Mouse (Mus musculus): Measurements from ENCODE around the gene Nhlh1. TPM values are rescaled to one million over a fixed set of nuclear protein-coding genes. Genes with fewer than 3 reads are reported as not detected.

The Nhlh1 gene
- polyA plus RNA-seq, 1 experiment, result not detected

GRCm38 (mm10) chr1:172015312-172015939 lies 41.9 kb downstream of the Nhlh1 start:
- no peak overlapping the region for H3K27ac ChIP-seq (replicated peaks; ENCODE audit: low read depth, low read length)
- no peaks in the 10 kb centered on the region for H3K4me1 ChIP-seq (ENCODE audit: control insufficient read depth, insufficient read depth, insufficient read length, low read length)
- H3K4me3 ChIP-seq (ENCODE audit: insufficient read depth, low read depth, low read length), result no peak overlapping the region

GRCm38 (mm10) chr1:172014771-172015170 lies 42.6 kb downstream of the Nhlh1 start:
- H3K27ac ChIP-seq (replicated peaks; ENCODE audit: low read depth, low read length), result no peak overlapping the region

GRCm38 (mm10) chr1:172012030-172012429 lies 45.3 kb downstream of the Nhlh1 start:
- Histone ChIP-seq H3K4me3 (ENCODE audit: insufficient read depth, low read depth, low read length) (no peak overlapping the region), H3K27ac (replicated peaks; ENCODE audit: low read depth, low read length) (no peak overlapping the region), H3K4me1 (ENCODE audit: control insufficient read depth, insufficient read depth, insufficient read length, low read length) (no peaks in the 10 kb centered on the region)

More at GRCm38 (mm10) chr1:172014771-172015170, 42.6 kb downstream of the Nhlh1 start:
- H3K4me3 ChIP-seq (ENCODE audit: insufficient read depth, low read depth, low read length), result no peak overlapping the region
- no peaks in the 10 kb centered on the region for H3K4me1 ChIP-seq (ENCODE audit: control insufficient read depth, insufficient read depth, insufficient read length, low read length)

- Histone ChIP-seq H3K27ac (replicated peaks; ENCODE audit: low read depth, low read length) (no peak overlapping the region), H3K4me1 (ENCODE audit: control insufficient read depth, insufficient read depth, insufficient read length, low read length) (no peaks in the 10 kb centered on the region), H3K4me3 (ENCODE audit: insufficient read depth, low read depth, low read length) (no peak overlapping the region)
Observed at GRCm38 (mm10) chr1:172010042-172010824, 47.1 kb downstream of the Nhlh1 start.

- Histone ChIP-seq H3K4me3 (ENCODE audit: insufficient read depth, low read depth, low read length) (no peak overlapping the region), H3K4me1 (ENCODE audit: control insufficient read depth, insufficient read depth, insufficient read length, low read length) (no peaks in the 10 kb centered on the region), H3K27ac (replicated peaks; ENCODE audit: low read depth, low read length) (no peak overlapping the region)
Observed at GRCm38 (mm10) chr1:172009406-172009805, 48.0 kb downstream of the Nhlh1 start.

- no peak overlapping the region for H3K4me3 ChIP-seq (ENCODE audit: insufficient read depth, low read depth, low read length)
Observed at GRCm38 (mm10) chr1:172008351-172008750, 49.0 kb downstream of the Nhlh1 start.

GRCm38 (mm10) chr1:172007761-172008160 lies 49.6 kb downstream of the Nhlh1 start:
- H3K27ac ChIP-seq (replicated peaks; ENCODE audit: low read depth, low read length), result no peak overlapping the region
- no peak overlapping the region for H3K4me3 ChIP-seq (ENCODE audit: insufficient read depth, low read depth, low read length)
- no peaks in the 10 kb centered on the region for H3K4me1 ChIP-seq (ENCODE audit: control insufficient read depth, insufficient read depth, insufficient read length, low read length)

More at GRCm38 (mm10) chr1:172008351-172008750, 49.0 kb downstream of the Nhlh1 start:
- Histone ChIP-seq H3K27ac (replicated peaks; ENCODE audit: low read depth, low read length) (no peak overlapping the region), H3K4me1 (ENCODE audit: control insufficient read depth, insufficient read depth, insufficient read length, low read length) (no peaks in the 10 kb centered on the region)

Other genes with a start within 250 kb of the Nhlh1 start
- gene Cd84, start 217.9 kb downstream of the Nhlh1 start, polyA plus RNA-seq (2012; ENCODE audit: insufficient read depth, insufficient read length, missing spikeins), result 4.0 and 4.7 TPM in 2 replicates
- 0.40 TPM in 1 of 2 replicates, not detected in the other for gene Gm10521, start 161.9 kb downstream of the Nhlh1 start, polyA plus RNA-seq (2012; ENCODE audit: insufficient read depth, insufficient read length, missing spikeins)
- not detected in 2 replicates for gene Slamf6, start 140.1 kb downstream of the Nhlh1 start, polyA plus RNA-seq (2012; ENCODE audit: insufficient read depth, insufficient read length, missing spikeins)
- gene Vangl2, start 29.1 kb downstream of the Nhlh1 start, polyA plus RNA-seq (2012; ENCODE audit: insufficient read depth, insufficient read length, missing spikeins), result 0.58 TPM in 1 of 2 replicates, not detected in the other
- 73.4 and 75.2 TPM in 2 replicates for gene Copa, start 25.0 kb upstream of the Nhlh1 start, polyA plus RNA-seq (2012; ENCODE audit: insufficient read depth, insufficient read length, missing spikeins)
- 25.1 and 29.6 TPM in 2 replicates for gene Ncstn, start 25.2 kb upstream of the Nhlh1 start, polyA plus RNA-seq (2012; ENCODE audit: insufficient read depth, insufficient read length, missing spikeins)
- gene Pex19, start 69.2 kb upstream of the Nhlh1 start, polyA plus RNA-seq (2012; ENCODE audit: insufficient read depth, insufficient read length, missing spikeins), result 185 and 215 TPM in 2 replicates
- 49.0 and 61.8 TPM in 2 replicates for gene Dcaf8, start 90.5 kb upstream of the Nhlh1 start, polyA plus RNA-seq (2012; ENCODE audit: insufficient read depth, insufficient read length, missing spikeins)
- 41.7 and 43.8 TPM in 2 replicates for gene Pea15a, start 149.2 kb upstream of the Nhlh1 start, polyA plus RNA-seq (2012; ENCODE audit: insufficient read depth, insufficient read length, missing spikeins)
- gene Casq1, start 162.3 kb upstream of the Nhlh1 start, polyA plus RNA-seq (2012; ENCODE audit: insufficient read depth, insufficient read length, missing spikeins), result 29.6 and 47.6 TPM in 2 replicates
- not detected in 2 replicates for gene Atp1a4, start 200.8 kb upstream of the Nhlh1 start, polyA plus RNA-seq (2012; ENCODE audit: insufficient read depth, insufficient read length, missing spikeins)
- 4.3 and 10.5 TPM in 2 replicates for gene Igsf8, start 204.1 kb upstream of the Nhlh1 start, polyA plus RNA-seq (2012; ENCODE audit: insufficient read depth, insufficient read length, missing spikeins)
- 428 and 499 TPM in 2 replicates for gene Atp1a2, start 240.5 kb upstream of the Nhlh1 start, polyA plus RNA-seq (2012; ENCODE audit: insufficient read depth, insufficient read length, missing spikeins)

Measured in brown adipose tissue, adult 24 weeks (tissue).